Mouse (Mus musculus): Measurements from ENCODE around the gene Ubr1. TPM values are rescaled to one million over a fixed set of nuclear protein-coding genes. Genes with fewer than 3 reads are reported as not detected.

The Ubr1 gene
- total and polyA plus RNA-seq, 2 experiments: 14.4 to 16.1 TPM

- 75% methylated on average over 4 of the region's 4 CpGs for WGBS
- DNase-seq (ENCODE audit: extremely low read depth, low read depth, low spot score): peak; percentile 17
- no peaks in the 10 kb centered on the region for H3K4me1 ChIP-seq (ENCODE audit: control insufficient read depth, insufficient read depth, low read length)
- no peak overlapping the region for H3K9ac ChIP-seq (ENCODE audit: low read depth, low read length)
- H3K79me2 ChIP-seq (ENCODE audit: control insufficient read depth, insufficient read depth, low read length): no peaks in the 10 kb centered on the region
- H3K27ac ChIP-seq (replicated peaks; ENCODE audit: insufficient read depth, low read depth, low read length): no peak overlapping the region
- no peak overlapping the region for H3K4me3 ChIP-seq (ENCODE audit: insufficient read depth, low read depth, low read length)
- peaks cover 38% of the 10 kb centered on the region for H3K36me3 ChIP-seq (ENCODE audit: control insufficient read depth, insufficient read depth, low read length)
- TF ChIP-seq POLR2A (IDR thresholded peaks at IDR 0.05; ENCODE audit: extremely low read depth, insufficient read depth, low read length) (no peak), CTCF (IDR thresholded peaks at IDR 0.05; ENCODE audit: low read depth, low read length) (no peak)
- no peaks in the 10 kb centered on the region for H3K27me3 ChIP-seq (ENCODE audit: control insufficient read depth, insufficient read depth, low read length)
Observed at GRCm38 (mm10) chr2:120909556-120909955, 61.0 kb downstream of the Ubr1 start.

- H3K4me3 ChIP-seq (ENCODE audit: insufficient read depth, low read depth, low read length): no peak overlapping the region
- TF ChIP-seq CTCF (IDR thresholded peaks at IDR 0.05; ENCODE audit: low read depth, low read length): no peak
- TF ChIP-seq POLR2A (IDR thresholded peaks at IDR 0.05; ENCODE audit: extremely low read depth, insufficient read depth, low read length): no peak
- no peaks in the 10 kb centered on the region for H3K79me2 ChIP-seq (ENCODE audit: control insufficient read depth, insufficient read depth, low read length)
- H3K27me3 ChIP-seq (ENCODE audit: control insufficient read depth, insufficient read depth, low read length): no peaks in the 10 kb centered on the region
- H3K4me1 ChIP-seq (ENCODE audit: control insufficient read depth, insufficient read depth, low read length): no peaks in the 10 kb centered on the region
- 34% methylated on average over 3 of the region's 3 CpGs for WGBS
- H3K27ac ChIP-seq (replicated peaks; ENCODE audit: insufficient read depth, low read depth, low read length): no peak overlapping the region
- no peak overlapping the region for H3K9ac ChIP-seq (ENCODE audit: low read depth, low read length)
- peaks cover 54% of the 10 kb centered on the region for H3K36me3 ChIP-seq (ENCODE audit: control insufficient read depth, insufficient read depth, low read length)
- peak; percentile 3 for DNase-seq (ENCODE audit: extremely low read depth, low read depth, low spot score)
Observed at GRCm38 (mm10) chr2:120896361-120896760, 74.2 kb downstream of the Ubr1 start.

- Histone ChIP-seq H3K79me2 (ENCODE audit: control insufficient read depth, insufficient read depth, low read length) (no peaks in the 10 kb centered on the region; the same call in 1 of the 2 replicates), H3K27me3 (ENCODE audit: control insufficient read depth, insufficient read depth, low read length) (no peaks in the 10 kb centered on the region), H3K4me1 (ENCODE audit: control insufficient read depth, insufficient read depth, low read length) (no peaks in the 10 kb centered on the region), H3K36me3 (ENCODE audit: control insufficient read depth, insufficient read depth, low read length) (peaks cover 43% of the 10 kb centered on the region), H3K9ac (ENCODE audit: low read depth, low read length) (no peak overlapping the region), H3K27ac (replicated peaks; ENCODE audit: insufficient read depth, low read depth, low read length) (no peak overlapping the region), H3K4me3 (ENCODE audit: insufficient read depth, low read depth, low read length) (no peak overlapping the region)
- WGBS: 83% methylated on average over 5 of the region's 5 CpGs
- peak; percentile 23 for DNase-seq (ENCODE audit: extremely low read depth, low read depth, low spot score)
- TF ChIP-seq CTCF (IDR thresholded peaks at IDR 0.05; ENCODE audit: low read depth, low read length): no peak
- no peak for TF ChIP-seq POLR2A (IDR thresholded peaks at IDR 0.05; ENCODE audit: extremely low read depth, insufficient read depth, low read length)
Observed at GRCm38 (mm10) chr2:120887601-120888000, 82.9 kb downstream of the Ubr1 start.

- Histone ChIP-seq H3K9ac (ENCODE audit: low read depth, low read length) (no peak overlapping the region), H3K79me2 (ENCODE audit: control insufficient read depth, insufficient read depth, low read length) (no peaks in the 10 kb centered on the region), H3K27ac (replicated peaks; ENCODE audit: insufficient read depth, low read depth, low read length) (no peak overlapping the region), H3K27me3 (ENCODE audit: control insufficient read depth, insufficient read depth, low read length) (no peaks in the 10 kb centered on the region), H3K4me1 (ENCODE audit: control insufficient read depth, insufficient read depth, low read length) (no peaks in the 10 kb centered on the region), H3K4me3 (ENCODE audit: insufficient read depth, low read depth, low read length) (no peak overlapping the region), H3K36me3 (ENCODE audit: control insufficient read depth, insufficient read depth, low read length) (peaks cover 40% of the 10 kb centered on the region)
- WGBS: 90% methylated on average over 2 of the region's 2 CpGs
- DNase-seq (ENCODE audit: extremely low read depth, low read depth, low spot score): no peak
- TF ChIP-seq POLR2A (IDR thresholded peaks at IDR 0.05; ENCODE audit: extremely low read depth, insufficient read depth, low read length) (no peak), CTCF (IDR thresholded peaks at IDR 0.05; ENCODE audit: low read depth, low read length) (no peak)
Observed at GRCm38 (mm10) chr2:120873192-120873591, 97.3 kb downstream of the Ubr1 start.

DNA sequence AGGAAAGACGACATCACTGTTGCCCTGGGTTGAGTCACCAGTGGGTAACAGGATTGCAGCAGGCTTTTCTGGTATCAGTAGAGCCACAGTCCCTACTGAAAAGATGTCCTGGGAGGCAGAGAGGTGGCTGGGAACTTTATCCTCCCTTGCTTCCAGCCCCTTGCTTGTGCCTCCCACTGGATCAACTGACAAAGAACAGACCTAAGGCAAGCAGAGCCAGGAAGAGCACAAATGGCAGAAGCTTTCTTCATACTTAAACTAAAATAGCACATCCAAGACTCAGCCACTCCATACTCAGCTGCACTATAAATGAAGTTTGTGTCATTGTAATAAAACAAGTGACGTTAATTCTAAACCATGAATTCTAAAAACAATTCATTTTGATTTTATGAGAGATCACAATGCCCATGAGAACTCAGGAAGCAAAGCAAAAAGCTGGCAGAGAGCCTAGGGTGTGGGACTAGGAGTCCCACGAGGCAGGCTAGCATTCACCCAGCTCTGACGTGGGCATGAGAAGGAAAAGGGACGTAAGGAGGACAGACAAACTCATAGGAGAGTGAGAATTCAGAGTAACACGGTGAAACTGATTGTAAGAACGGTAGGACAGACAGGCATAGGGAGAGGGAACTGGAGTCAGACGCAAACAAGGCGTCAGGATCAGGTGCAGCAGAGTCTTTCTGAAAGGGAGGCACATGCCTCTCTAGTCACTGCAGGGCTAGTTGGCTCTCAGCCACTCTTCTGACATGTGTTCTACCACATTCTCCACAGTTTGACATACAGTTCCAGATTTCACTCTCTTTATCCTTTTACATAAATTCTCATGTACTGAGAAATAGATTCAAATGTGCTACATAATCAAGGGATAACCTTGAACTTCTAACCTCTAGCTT, 98.8 kb downstream of the Ubr1 start:
- WGBS: 87% methylated on average over 9 of the region's 9 CpGs

GRCm38 (mm10) chr2:120867336-120867735, 103.2 kb downstream of the Ubr1 start:
- no peaks in the 10 kb centered on the region for H3K27me3 ChIP-seq (ENCODE audit: control insufficient read depth, insufficient read depth, low read length)
- H3K79me2 ChIP-seq (ENCODE audit: control insufficient read depth, insufficient read depth, low read length): no peaks in the 10 kb centered on the region
- TF ChIP-seq POLR2A (IDR thresholded peaks at IDR 0.05; ENCODE audit: extremely low read depth, insufficient read depth, low read length) (no peak), CTCF (IDR thresholded peaks at IDR 0.05; ENCODE audit: low read depth, low read length) (no peak)
- H3K4me1 ChIP-seq (ENCODE audit: control insufficient read depth, insufficient read depth, low read length): no peaks in the 10 kb centered on the region
- H3K36me3 ChIP-seq (ENCODE audit: control insufficient read depth, insufficient read depth, low read length): peaks cover 41% of the 10 kb centered on the region
- H3K27ac ChIP-seq (replicated peaks; ENCODE audit: insufficient read depth, low read depth, low read length): no peak overlapping the region
- H3K9ac ChIP-seq (ENCODE audit: low read depth, low read length): no peak overlapping the region
- H3K4me3 ChIP-seq (ENCODE audit: insufficient read depth, low read depth, low read length): no peak overlapping the region
- WGBS: 87% methylated on average over 5 of the region's 5 CpGs
- DNase-seq (ENCODE audit: extremely low read depth, low read depth, low spot score): no peak

More for the DNA sequence above, 98.8 kb downstream of the Ubr1 start:
- Histone ChIP-seq H3K4me1 (ENCODE audit: control insufficient read depth, insufficient read depth, low read length) (no peaks in the 10 kb centered on the region), H3K9ac (ENCODE audit: low read depth, low read length) (no peak overlapping the region), H3K79me2 (ENCODE audit: control insufficient read depth, insufficient read depth, low read length) (no peaks in the 10 kb centered on the region), H3K27me3 (ENCODE audit: control insufficient read depth, insufficient read depth, low read length) (no peaks in the 10 kb centered on the region), H3K27ac (replicated peaks; ENCODE audit: insufficient read depth, low read depth, low read length) (no peak overlapping the region), H3K4me3 (ENCODE audit: insufficient read depth, low read depth, low read length) (no peak overlapping the region), H3K36me3 (ENCODE audit: control insufficient read depth, insufficient read depth, low read length) (peaks cover 36% of the 10 kb centered on the region)
- TF ChIP-seq CTCF (IDR thresholded peaks at IDR 0.05; ENCODE audit: low read depth, low read length) (no peak), POLR2A (IDR thresholded peaks at IDR 0.05; ENCODE audit: extremely low read depth, insufficient read depth, low read length) (no peak)
- no peak for DNase-seq (ENCODE audit: extremely low read depth, low read depth, low spot score)
